Mouse (Mus musculus) G1E (cell line): ENCODE results near the gene Uqcr11. TPM values are rescaled to one million over a fixed set of nuclear protein-coding genes. Genes with fewer than 3 reads are reported as not detected.

Experiments
- ATAC-seq: 2 replicates; pipeline ENCODE4 v1.8.0; 2016; ENCODE audit warnings: mild to moderate bottlenecking; ENCODE audit not compliant: insufficient number of reproducible peaks, poor library complexity, low FRiP score, severe bottlenecking; ENCODE audit errors: extremely low read depth
- DNase-seq: peaks from one replicate; pipeline ENCODE4 v3.0.0; 2012; ENCODE audit warnings: low spot score
- H3K27me3 ChIP-seq: 2 replicates; pipeline ENCODE4 v1.6.1; 2012; ENCODE audit warnings: mild to moderate bottlenecking, low read length, inconsistent platforms; ENCODE audit not compliant: insufficient read depth
- H3K36me3 ChIP-seq: replicated peaks from 2 replicates; pipeline ENCODE3; 2012; ENCODE audit warnings: mild to moderate bottlenecking, inconsistent platforms
- H3K4me1 ChIP-seq: 2 replicates; pipeline ENCODE4 v1.6.1; 2012; ENCODE audit warnings: low read depth, low read length, inconsistent platforms, mixed read lengths; ENCODE audit not compliant: insufficient read depth
- H3K4me3 ChIP-seq: 2 replicates; pipeline ENCODE4 v1.5.1; 2012; ENCODE audit warnings: low read depth, mild to moderate bottlenecking, inconsistent platforms, low read length, moderate library complexity, mixed read lengths
- H3K9me3 ChIP-seq: replicated peaks from 2 replicates; pipeline ENCODE4 v1.6.1; 2012; ENCODE audit warnings: inconsistent platforms
- CTCF ChIP-seq: IDR thresholded peaks from 2 replicates; pipeline ENCODE4 v1.5.1; 2012; ENCODE audit warnings: low read depth, low read length, inconsistent platforms, mixed read lengths
- GATA1 ChIP-seq: IDR thresholded peaks from 2 replicates; pipeline ENCODE4 v1.6.1; 2012; ENCODE audit warnings: borderline replicate concordance, low read length, inconsistent platforms, mixed read lengths
- GATA2 ChIP-seq: IDR thresholded peaks from 2 replicates; pipeline ENCODE4 v1.6.1; 2012; ENCODE audit warnings: low read depth, low read length, inconsistent platforms, borderline replicate concordance
- POLR2AphosphoS5 ChIP-seq: IDR thresholded peaks from 2 replicates; pipeline ENCODE4 v1.6.1; 2012; ENCODE audit warnings: low read depth, low read length, inconsistent platforms; ENCODE audit not compliant: insufficient replicate concordance
- TAL1 ChIP-seq: conservative IDR thresholded peaks from 2 replicates; pipeline ENCODE4 v1.6.1; 2012; ENCODE audit warnings: low read depth, low read length, inconsistent platforms, mixed read lengths
- polyA plus RNA-seq: library from polyadenylated mRNA; stranded (reverse); fragments of >175 nt; gene quantifications from 2 replicates; pipeline ENCODE4 v1.2.3, GENCODE M21; 2012
- total RNA-seq, 2 experiments: library from RNA; stranded (forward) in 1 of 2; stranded (reverse) in 1 of 2; fragments of 200-1000 nt in 1 of 2; fragments of >200 nt in 1 of 2; fragmentation: Nextera tagmentation in 1 of 2; gene quantifications; 2 replicates each; pipeline ENCODE4 v1.2.3; 2014 to 2017

Gene Uqcr11
- total and polyA plus RNA-seq, 3 experiments = 57.3 to 1,650 (median 376) TPM

GRCm38 (mm10) chr10:80417371-80417770, 10.7 kb upstream of the Uqcr11 start:
- Histone ChIP-seq H3K4me3 (no peak overlapping the region), H3K9me3 (no peaks in the 10 kb centered on the region), H3K27me3 (peaks cover 2% of the 10 kb centered on the region; the same call in 1 of the 2 replicates), H3K4me1 (peaks cover 99% of the 10 kb centered on the region), H3K36me3 (peaks cover 100% of the 10 kb centered on the region)
- ATAC-seq (no peak), DNase-seq (no peak)
- no peak for TF ChIP-seq POLR2AphosphoS5
- TF ChIP-seq GATA1 = no peak
- no peak for TF ChIP-seq TAL1
- TF ChIP-seq GATA2 = no peak
- TF ChIP-seq CTCF = no peak

GRCm38 (mm10) chr10:80415566-80415965, 8.9 kb upstream of the Uqcr11 start:
- H3K4me1 ChIP-seq = peaks cover 99% of the 10 kb centered on the region
- H3K9me3 ChIP-seq = no peaks in the 10 kb centered on the region

GRCm38 (mm10) chr10:80412656-80413541, 6.3 kb upstream of the Uqcr11 start:
- Histone ChIP-seq H3K9me3 (no peaks in the 10 kb centered on the region), H3K27me3 (peaks cover 2% of the 10 kb centered on the region; the same call in 1 of the 2 replicates), H3K4me1 (peaks cover 97% of the 10 kb centered on the region), H3K36me3 (peaks cover 100% of the 10 kb centered on the region), H3K4me3 (peak overlapping the region; percentile 34)
- ATAC-seq = no peak
- peak; percentile 24; the same call in 1 of the 2 replicates for TF ChIP-seq POLR2AphosphoS5
- TF ChIP-seq GATA2 = no peak
- no peak for DNase-seq

More at GRCm38 (mm10) chr10:80415566-80415965, 8.9 kb upstream of the Uqcr11 start:
- TF ChIP-seq GATA2 = no peak
- no peak for TF ChIP-seq POLR2AphosphoS5
- TF ChIP-seq GATA1 = no peak
- no peak for TF ChIP-seq CTCF
- no peak for TF ChIP-seq TAL1
- DNase-seq (no peak), ATAC-seq (no peak)
- Histone ChIP-seq H3K27me3 (peaks cover 2% of the 10 kb centered on the region; the same call in 1 of the 2 replicates), H3K36me3 (peaks cover 100% of the 10 kb centered on the region), H3K4me3 (0 out of 2 replicates have a peak overlapping the region, but pooled peaks have one; percentile 21)

- peak overlapping the region; percentile 91; the same call in 1 of the 2 replicates for H3K4me3 ChIP-seq
- ATAC-seq (no peak), DNase-seq (no peak)
- H3K27me3 ChIP-seq = peaks cover 2% of the 10 kb centered on the region; the same call in 1 of the 2 replicates
- H3K36me3 ChIP-seq = peaks cover 84% of the 10 kb centered on the region
- peaks cover 87% of the 10 kb centered on the region for H3K4me1 ChIP-seq
- no peak for TF ChIP-seq CTCF
- 0 out of 2 replicates have a peak, but pooled peaks have one; percentile 10 for TF ChIP-seq POLR2AphosphoS5
- no peaks in the 10 kb centered on the region for H3K9me3 ChIP-seq
Measured at GRCm38 (mm10) chr10:80407924-80408323, 1.3 kb upstream of the Uqcr11 start.

GRCm38 (mm10) chr10:80405481-80406173, 1.0 kb downstream of the Uqcr11 start:
- Histone ChIP-seq H3K4me3 (peak overlapping the region; percentile 91), H3K9me3 (no peaks in the 10 kb centered on the region), H3K4me1 (peaks cover 84% of the 10 kb centered on the region), H3K36me3 (peaks cover 84% of the 10 kb centered on the region), H3K27me3 (no peaks in the 10 kb centered on the region)
- TF ChIP-seq POLR2AphosphoS5 (no peak), GATA2 (no peak), TAL1 (no peak), GATA1 (no peak), CTCF (no peak)
- ATAC-seq (no peak), DNase-seq (peak; percentile 45)

- peaks cover 66% of the 10 kb centered on the region for H3K36me3 ChIP-seq
- DNase-seq (no peak), ATAC-seq (no peak)
- peaks cover 73% of the 10 kb centered on the region for H3K4me1 ChIP-seq
- no peak for TF ChIP-seq GATA2
- TF ChIP-seq CTCF = peak; percentile 82
- no peak overlapping the region for H3K4me3 ChIP-seq
- H3K9me3 ChIP-seq = no peaks in the 10 kb centered on the region
- H3K27me3 ChIP-seq = no peaks in the 10 kb centered on the region
Measured at GRCm38 (mm10) chr10:80403044-80403692, 3.5 kb downstream of the Uqcr11 start.
